Mouse (Mus musculus): ENCODE data around the gene Ap2a2. TPM values are rescaled to one million over a fixed set of nuclear protein-coding genes. Genes with fewer than 3 reads are reported as not detected.
"Not testable (repeated sequence)": the region's sequence is repeated elsewhere in the genome, so short reads cannot be mapped to it uniquely, and the experiment has no call there.

Ap2a2 gene
- total RNA-seq, 2 experiments from 2014 or later, result 216 to 228 TPM

DNA sequence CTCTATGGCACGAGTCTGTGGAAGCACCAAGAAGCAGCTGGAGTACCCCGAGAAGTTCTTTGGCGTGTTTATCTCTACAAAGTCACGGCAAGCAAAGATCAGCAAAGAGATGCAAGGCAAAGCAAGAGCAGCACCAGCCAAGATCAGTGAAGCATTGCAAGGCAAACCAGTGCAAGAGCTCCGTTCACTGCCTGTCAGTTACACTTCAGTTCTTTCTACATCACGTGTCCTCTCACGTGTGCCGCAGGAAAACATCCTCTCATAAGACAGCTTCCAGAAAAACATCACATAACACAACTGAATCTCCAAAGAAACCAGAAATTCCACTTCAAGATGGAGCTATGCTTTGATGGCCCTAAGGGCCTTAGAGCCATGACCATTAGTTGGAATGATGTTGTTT, 29.0 kb downstream of the Ap2a2 start:
- intact Hi-C loops (cut with DNase I), result no loop called here

DNA sequence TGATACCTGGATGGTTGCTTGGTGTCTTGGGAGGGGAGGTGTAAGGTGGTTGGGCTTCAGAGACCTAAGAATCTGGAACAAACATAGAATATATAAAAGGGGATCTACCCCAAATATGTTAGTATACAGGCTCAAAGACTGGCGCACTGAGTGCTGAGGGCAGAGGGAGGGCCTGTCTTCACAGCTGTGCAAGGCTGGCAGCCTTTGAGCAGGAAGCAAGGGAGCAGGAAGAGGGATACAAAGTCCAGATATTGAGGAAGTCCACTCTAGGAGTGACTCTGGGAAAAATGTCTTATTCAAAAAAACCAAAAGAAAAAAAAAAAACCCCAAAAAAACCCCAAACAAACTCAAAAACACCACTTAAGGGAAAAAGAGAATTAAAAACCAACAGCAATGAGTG, 30.1 kb downstream of the Ap2a2 start:
- intact Hi-C loops (cut with DNase I), result no loop called here
- no peak for DNase-seq

More for the DNA sequence above, 29.0 kb downstream of the Ap2a2 start:
- DNase-seq, result no peak

DNA sequence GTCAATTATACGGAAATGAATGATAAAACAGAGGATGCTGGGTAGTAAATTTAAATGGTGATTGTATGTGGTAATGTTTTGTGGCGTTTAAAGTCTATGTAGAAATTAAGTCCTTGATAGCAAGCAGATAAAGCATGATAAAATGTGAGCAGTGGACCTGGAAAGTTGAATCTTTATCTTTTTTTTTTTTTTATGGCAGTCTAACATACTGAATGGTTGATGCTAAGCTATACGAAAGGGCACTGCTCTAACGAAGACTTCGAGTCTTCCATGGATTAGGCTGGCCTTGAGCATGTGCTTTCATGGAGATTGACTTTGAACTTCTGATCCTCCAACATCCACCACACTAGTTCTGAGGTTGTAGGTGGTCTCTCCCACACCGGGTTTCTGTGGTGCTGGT, 31.1 kb downstream of the Ap2a2 start:
- no peak for DNase-seq
- intact Hi-C loops (cut with DNase I), result no loop called here

DNA sequence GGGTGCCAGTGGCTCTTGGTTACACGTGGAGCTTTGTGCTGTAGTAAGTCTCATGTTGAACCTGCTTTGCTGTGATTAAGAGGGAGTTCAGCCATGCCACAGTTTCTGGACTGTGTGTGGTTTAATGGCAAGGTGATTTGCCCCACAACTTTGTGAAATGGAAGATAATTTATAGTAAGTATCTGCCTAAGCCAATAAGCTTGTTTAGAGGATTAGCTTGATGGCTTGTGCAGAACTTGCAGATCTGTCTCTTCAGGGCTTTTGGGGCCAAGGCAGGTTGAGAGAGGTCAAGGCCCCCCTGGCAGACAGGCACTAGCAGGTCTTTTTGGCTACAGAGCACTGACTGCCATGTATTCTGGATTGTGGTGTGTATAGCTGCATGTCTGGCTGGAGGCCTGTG, 35.0 kb downstream of the Ap2a2 start:
- intact Hi-C loops (cut with DNase I), result no loop called here
- no peak for DNase-seq

DNA sequence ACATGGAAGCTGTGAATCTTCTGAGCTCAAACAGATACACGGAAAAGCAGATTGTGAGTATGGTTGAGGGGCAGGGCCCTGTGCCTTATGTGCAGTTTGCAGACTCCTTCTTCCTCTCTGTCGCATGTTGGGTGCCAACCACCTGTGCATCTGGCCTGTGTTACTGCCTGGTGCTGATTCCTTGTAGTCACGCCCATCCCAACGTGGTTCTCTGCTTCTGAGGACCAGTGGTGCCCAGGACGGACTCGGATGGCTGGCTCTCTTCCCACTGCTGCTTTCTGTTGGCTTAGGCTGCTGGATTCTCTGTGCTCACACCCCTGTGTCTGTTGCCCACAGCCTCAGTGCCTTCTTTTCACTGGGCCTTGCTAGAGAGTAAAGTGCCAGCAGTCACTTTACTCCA, 35.6 kb downstream of the Ap2a2 start:
- intact Hi-C loops (cut with DNase I), result no loop called here
- peak; percentile 58 for DNase-seq

GRCm38 (mm10) chr7:141607717-141608116, 45.7 kb downstream of the Ap2a2 start:
- intact Hi-C loops (cut with DNase I), result no loop called here
- DNase-seq, result no peak

GRCm38 (mm10) chr7:141609719-141610514, 47.9 kb downstream of the Ap2a2 start:
- no peak for DNase-seq
- intact Hi-C loops (cut with DNase I), result no loop called here

GRCm38 (mm10) chr7:141611711-141612370, 49.9 kb downstream of the Ap2a2 start:
- peak; percentile 15 for DNase-seq
- intact Hi-C loops (cut with DNase I), result no loop called here

DNA sequence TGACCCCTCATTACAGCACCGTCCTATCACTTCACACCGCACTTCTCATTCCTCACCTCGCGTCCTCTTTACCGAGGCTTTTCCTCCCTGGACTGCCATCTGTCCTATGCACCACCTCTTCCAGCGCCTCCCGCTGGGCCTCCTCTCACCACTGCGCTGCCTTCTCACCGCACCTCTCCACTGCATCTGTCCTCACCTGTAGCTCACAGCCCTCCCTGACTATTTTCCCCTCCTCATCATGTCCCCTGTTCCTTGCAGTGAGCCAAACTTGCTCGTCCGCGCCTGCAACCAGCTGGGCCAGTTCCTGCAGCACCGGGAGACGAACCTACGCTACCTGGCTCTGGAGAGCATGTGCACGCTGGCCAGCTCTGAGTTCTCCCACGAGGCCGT, 50.4 kb downstream of the Ap2a2 start:
- intact Hi-C loops (cut with DNase I), result no loop called here
- DNase-seq, result no peak

DNA sequence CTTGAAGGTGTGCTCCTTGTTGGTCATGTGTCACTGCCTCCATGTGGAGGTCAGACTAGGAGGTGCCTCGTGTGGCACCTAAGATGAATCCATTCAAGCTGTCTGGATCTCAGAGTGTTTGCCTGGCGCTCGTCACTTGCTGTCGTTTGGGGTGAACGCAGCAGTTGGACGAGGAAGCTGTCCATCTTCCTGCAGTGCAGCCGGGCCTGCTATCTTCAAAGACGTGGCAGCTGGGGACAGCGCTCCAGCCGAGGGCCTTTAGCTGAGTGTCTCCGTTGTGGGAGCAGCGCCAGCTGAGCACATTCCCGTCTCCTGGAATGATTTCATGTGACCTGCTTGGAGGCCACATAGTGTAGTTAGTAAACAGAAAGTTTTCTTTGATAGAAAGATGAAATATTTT, 50.8 kb downstream of the Ap2a2 start:
- intact Hi-C loops (cut with DNase I), result no loop called here
- DNase-seq, result peak; percentile 65

- intact Hi-C loops (cut with DNase I), result no loop called here
Measured at GRCm38 (mm10) chr7:141614329-141614832, 52.4 kb downstream of the Ap2a2 start.

DNA sequence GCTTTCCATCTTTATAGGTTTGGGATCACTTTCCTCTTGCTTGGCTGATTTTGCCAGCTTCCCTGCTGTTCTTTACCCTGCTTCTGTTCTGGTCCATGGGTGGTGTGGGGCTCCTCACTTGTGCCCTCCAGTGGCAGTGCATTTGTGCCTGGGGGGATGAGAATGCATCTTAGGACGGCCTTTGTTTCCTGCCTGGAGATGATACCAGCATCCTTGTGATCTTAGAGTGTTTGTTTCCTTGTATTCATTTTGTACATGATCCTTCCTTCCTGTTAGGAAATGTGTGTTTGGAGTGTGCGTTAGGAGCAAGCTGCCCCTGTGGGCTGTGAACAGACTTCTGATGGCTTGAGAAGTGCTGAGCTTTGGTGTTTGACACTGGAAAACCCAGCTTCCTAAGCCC, 62.2 kb downstream of the Ap2a2 start:
- intact Hi-C loops (cut with DNase I), result no loop called here
- DNase-seq, result no peak

More at GRCm38 (mm10) chr7:141614329-141614832, 52.4 kb downstream of the Ap2a2 start:
- no peak for DNase-seq

- no peak for DNase-seq
- intact Hi-C loops (cut with DNase I), result no loop called here
Measured at GRCm38 (mm10) chr7:141625120-141625810, 63.3 kb downstream of the Ap2a2 start.

DNA sequence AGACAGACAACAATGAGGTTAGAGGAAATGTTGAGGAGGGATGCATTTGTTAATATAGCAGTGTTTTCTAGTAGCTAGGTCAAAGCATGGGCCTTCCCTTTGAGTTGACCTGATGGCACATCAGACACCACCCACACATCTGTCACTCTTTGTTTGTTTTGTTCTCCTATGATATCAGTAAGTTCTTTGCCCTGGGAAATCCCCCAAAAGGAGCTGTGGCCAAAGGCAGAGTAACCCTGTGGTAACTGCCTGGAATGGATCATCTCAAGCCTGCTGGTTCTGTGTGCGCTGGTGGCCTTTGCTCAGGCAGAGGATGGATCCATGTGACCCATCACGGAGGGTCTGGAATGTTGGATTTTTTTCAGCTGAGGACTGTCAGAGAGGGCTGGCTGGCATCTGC, 66.0 kb downstream of the Ap2a2 start:
- no peak for DNase-seq
- intact Hi-C loops (cut with DNase I), result no loop called here

GRCm38 (mm10) chr7:141629241-141629640, 67.3 kb downstream of the Ap2a2 start:
- intact Hi-C loops (cut with DNase I), result no loop called here
- DNase-seq, result no peak

DNA sequence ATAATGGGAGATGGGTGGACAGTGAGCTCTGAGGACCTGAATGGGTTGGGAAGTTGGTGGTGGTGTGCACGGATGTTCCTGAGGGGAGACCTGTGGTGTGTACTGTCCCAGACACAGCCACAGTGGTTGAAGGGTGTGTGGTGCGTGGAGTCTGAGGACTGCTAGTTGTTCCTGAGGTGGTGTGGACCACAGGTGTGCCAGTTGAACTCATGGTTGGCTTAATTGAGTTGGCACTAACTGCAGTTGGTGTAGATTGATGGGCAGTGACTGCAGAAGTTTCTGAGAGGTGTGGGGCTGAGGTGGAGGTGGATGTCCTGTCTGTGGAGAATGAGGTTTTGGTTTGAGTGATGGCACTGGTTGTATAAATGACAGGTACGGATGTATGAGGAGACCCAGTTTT, 76.1 kb downstream of the Ap2a2 start:
- DNase-seq; intact Hi-C loops (cut with DNase I): not testable (repeated sequence)

GRCm38 (mm10) chr7:141638513-141639334, 76.8 kb downstream of the Ap2a2 start:
- DNase-seq; intact Hi-C loops (cut with DNase I): not testable (repeated sequence)

GRCm38 (mm10) chr7:141639335-141639890, 77.4 kb downstream of the Ap2a2 start:
- DNase-seq; intact Hi-C loops (cut with DNase I): not testable (repeated sequence)

GRCm38 (mm10) chr7:141642375-141642774, 80.4 kb downstream of the Ap2a2 start:
- intact Hi-C loops (cut with DNase I), result no loop called here
- DNase-seq, result no peak

DNA sequence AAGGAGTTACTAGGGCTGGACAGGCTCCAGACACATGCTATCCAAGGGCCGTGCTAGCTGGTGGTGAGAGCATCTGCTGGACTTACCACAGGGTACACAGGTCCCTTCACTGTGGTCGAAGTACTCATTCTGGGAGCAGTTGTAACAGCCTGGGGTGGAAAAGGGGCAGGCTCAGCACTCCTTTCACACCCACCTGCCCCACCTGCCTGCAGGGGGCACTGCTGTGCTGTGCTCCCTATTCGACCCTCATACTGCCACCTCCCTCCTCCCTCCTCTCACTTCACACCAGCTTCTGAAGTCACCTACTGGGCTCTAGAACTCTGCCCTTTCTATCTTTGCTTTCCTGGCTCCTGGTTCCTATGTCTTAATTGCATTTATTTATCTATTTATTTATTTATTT, 81.2 kb downstream of the Ap2a2 start:
- DNase-seq, result peak; percentile 30
- intact Hi-C loops (cut with DNase I), result no loop called here
